Mouse (Mus musculus): Measurements from ENCODE around the gene Slc2a4. TPM values are rescaled to one million over a fixed set of nuclear protein-coding genes. Genes with fewer than 3 reads are reported as not detected.
"Not testable (repeated sequence)": the region's sequence is repeated elsewhere in the genome, so short reads cannot be mapped to it uniquely, and the experiment has no call there.

Gene Slc2a4
- total RNA-seq, 2 experiments from 2014 or later: 67.6 to 81.9 TPM

DNA sequence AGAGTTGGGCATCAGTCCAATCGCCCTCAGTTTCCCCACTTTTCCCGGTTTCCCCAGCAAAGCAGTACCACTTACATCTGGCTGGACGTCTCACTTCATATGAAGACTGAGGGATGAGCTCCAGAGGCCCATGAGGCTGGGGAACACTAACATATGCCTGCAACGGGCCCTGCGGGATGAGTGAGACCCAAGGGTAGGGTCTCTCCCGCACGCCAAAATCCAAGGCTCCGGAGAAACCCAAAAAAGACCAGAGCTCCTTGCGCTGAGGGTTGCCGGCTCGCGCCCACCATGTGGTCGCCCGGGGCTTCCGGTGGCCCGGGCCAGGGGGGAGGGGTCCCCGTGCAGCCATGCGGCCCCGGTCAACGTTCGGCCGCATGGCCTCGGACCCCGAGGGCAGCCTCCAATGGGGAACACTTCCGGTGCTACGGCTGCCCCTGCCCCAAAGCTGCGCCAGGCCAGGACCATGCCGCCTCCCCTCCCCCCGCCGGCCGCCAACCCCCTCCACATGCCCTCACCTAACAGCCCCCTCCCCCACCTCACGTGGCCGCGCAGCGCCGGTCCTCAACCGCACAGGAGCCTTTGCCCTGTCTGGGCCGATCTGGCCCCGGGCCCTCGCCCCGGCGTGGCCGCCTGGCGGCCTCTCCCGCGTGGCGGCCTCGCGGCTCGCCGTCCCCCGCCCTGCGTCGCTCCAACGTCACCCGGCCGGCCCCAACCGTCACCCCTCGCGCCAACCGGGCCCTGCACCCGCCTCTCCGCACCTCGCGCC, 27.5 kb downstream of the Slc2a4 start:
- peak; percentile 66 for DNase-seq

DNA sequence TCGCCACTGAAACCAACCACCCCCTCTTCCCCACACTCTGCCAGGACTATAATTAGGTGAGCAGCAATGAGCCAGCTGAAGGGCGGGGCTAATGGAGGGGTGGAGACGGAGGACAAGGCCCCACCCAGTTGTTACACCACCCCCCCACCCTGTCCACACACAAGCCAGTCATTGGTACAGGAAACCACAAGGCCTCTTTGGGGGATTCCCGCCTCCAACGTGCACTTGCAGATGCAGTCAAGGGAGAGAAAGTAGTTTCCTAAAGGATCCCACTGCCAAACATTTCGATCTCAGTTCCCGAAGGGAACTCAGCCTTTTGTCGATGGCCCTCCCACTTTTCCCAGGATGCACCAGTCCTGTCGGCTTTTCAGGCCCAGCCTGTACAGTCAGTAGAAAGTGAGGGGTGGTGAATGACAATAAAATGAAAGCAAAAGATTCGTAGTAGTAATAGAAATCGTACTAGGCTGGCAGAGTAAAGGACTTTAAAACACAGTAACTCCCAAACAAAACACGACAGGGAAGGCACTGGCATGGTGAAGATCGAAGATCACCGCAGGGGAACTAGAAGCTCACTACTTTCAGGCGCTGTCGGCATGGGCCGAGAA, 28.2 kb downstream of the Slc2a4 start:
- peak; percentile 88 for DNase-seq

DNA sequence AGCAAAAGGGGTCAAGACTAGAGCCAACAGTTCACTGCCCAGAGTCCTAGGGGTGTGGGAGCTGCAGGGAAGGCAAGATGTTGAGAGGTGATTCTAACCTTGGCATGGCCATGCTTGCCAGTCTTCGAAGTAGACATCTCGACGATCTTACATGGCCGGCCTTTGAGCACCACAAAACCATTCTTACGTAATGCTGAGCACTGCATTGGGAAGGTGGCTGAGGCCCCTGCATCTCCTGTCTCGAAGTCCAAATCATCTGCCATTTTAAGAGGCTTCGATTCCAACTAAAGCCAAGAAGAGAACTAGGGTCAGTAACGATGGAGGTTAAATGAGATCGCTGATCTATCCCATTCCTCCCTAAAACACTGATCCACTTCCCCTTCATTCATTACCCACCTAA, 28.9 kb downstream of the Slc2a4 start:
- no peak for DNase-seq

DNA sequence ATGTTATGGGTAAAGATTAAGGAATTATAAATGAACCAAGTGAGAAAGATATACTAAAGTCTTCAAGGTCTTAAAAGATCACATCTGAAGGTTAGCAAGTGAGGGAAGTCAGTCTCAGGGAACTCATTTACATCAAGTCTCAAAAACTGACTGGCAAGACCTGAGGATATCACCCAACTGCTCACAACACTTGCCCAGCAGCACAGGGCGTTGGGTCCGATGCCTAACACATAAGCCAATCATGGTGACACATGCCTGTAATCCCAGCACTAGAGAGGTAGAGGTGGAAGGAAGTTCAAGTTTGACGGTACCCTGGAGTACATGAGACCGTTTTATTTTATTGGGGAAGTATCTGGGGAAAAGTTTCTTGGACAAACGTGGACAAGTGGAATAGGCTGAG, 29.9 kb downstream of the Slc2a4 start:
- DNase-seq: no peak

DNA sequence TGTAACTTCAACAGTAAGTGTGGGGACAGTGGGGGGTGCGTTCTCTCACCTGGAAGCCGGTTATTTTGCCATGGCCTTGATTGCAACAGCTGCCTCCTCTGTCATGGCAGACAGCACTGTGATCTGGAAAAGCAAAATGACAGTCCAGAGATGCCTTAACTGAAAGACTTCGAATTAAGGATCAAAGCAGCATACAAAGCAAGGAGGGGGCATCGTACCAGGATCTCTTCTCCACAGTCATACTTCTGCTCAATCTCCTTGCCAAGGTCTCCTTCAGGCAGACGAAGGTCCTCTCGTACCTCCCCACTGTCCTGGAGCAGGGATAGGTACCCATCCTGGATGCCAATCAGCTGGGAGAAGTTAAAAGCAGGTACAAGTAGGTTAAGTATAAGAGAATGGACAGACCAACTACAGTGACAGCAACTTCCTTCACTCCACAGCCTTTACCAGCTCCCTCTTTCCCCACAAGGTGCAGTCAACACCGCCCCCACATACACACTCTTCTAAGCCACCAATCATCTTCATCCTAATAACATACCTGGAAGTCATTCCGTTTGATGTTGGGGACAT, 30.5 kb downstream of the Slc2a4 start:
- DNase-seq: no peak

DNA sequence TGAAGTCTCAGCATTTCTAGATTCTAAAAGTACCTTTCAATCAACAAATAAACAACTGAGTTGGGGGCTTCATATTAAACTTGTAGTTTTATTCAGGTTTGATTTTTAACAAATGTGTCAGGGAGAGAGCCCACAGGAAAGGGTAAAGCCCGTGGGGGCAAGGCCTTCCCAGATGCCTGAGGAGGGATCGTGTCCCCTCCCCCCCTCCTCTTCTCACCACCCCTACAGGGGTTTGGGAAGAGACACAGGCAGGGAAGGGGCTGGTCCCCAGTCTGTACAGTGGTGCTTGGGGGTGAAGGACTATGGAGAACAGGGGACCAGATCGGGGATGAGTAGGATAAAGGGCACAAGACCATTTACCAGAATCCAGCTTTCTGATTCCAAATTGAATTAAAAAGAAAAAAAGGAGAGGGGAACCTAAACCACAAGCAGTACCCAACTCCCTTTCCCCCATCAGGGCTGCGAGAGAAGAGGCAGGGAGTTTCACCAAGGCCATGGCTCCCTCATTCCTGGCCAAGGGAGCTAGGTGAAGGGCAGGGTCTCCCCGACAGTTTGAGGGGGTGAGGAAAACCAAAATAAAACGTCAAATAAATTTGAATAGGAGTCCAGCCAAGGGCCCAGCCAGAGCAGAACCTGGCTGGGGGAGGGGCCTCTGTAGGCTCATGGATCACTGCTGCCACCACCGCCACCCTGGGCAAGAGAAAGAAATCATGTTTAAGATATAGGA, 31.2 kb downstream of the Slc2a4 start:
- DNase-seq: not testable (repeated sequence)

DNA sequence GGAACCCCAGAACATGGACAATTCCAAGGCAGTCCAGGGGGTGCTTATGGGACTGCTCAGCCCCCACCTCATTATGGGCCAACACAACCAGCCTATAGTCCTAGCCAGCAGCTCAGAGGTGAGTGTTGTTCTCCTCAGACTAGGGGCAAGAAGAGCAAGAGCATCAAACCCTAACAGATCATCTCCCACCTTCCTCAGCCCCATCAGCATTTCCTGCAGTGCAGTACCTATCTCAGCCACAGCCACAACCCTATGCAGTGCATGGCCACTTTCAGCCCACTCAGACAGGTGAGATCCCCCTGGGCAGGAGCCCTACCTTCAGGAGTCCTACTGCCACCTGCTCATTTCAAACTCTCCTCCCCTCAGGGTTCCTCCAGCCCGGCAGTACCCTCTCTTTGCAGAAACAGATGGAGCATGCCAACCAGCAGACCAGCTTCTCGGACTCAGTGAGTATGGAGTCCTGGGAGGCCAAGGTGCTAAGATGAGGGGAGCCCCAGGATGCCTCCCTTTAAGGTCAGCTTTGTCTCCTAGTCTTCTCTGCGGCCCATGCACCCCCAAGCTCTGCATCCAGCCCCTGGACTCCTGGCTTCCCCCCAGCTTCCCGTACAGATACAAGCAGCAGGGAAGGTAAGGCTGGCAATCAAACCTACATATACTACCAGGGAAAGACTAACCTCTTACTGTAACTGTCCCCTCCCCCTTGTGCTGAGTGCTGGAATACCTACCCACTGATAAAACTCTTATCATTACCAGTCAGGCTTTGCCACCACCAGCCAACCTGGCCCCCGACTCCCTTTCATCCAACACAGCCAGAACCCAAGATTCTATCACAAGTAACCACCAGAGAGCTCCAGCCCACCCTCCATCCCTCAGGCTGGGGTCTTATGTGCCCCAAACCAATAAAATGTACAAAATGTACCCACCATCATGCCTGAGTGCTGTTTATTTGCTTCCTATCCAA, 32.0 kb downstream of the Slc2a4 start:
- DNase-seq: no peak

DNA sequence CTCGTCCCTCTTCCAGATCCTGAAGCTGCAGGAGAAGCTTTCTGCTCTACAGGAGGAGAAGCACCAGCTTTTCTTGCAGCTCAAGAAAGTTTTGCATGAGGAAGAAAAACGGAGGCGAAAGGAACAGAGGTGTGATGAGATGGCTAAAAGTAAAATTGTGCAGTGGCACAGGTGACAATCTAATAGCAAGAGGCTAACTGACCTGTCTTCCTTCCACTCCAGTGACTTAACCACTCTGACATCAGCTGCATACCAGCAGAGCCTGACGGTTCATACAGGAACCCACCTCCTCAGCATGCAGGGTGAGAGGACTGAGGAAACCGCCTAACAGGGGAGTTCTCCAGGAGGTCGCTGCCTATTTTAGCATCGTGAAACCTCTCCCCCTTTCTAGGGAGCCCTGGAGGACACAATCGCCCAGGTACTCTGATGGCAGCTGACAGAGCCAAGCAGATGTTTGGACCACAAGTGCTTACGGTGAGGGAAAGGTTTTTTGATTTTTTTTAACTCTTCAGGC, 33.0 kb downstream of the Slc2a4 start:
- DNase-seq: no peak

DNA sequence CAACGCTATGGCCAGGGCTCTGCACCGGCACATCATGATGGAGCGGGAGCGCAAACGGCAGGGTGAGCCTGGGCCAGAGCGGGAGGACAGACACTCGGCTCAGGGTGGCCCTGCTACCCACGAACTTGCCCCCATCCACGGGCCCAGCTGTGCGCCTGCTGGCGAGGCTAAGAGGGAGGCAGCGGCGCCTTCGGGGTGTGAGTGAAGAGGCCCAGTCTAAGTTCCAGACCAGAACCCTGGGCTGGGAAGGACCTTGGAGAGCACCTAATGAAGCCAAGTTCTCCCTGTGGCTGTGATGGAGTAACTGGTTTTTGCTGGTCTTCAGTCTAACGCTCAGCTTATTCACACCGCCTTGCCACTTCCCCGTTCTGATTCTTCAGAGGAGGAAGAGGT, 33.6 kb downstream of the Slc2a4 start:
- DNase-seq: no peak

DNA sequence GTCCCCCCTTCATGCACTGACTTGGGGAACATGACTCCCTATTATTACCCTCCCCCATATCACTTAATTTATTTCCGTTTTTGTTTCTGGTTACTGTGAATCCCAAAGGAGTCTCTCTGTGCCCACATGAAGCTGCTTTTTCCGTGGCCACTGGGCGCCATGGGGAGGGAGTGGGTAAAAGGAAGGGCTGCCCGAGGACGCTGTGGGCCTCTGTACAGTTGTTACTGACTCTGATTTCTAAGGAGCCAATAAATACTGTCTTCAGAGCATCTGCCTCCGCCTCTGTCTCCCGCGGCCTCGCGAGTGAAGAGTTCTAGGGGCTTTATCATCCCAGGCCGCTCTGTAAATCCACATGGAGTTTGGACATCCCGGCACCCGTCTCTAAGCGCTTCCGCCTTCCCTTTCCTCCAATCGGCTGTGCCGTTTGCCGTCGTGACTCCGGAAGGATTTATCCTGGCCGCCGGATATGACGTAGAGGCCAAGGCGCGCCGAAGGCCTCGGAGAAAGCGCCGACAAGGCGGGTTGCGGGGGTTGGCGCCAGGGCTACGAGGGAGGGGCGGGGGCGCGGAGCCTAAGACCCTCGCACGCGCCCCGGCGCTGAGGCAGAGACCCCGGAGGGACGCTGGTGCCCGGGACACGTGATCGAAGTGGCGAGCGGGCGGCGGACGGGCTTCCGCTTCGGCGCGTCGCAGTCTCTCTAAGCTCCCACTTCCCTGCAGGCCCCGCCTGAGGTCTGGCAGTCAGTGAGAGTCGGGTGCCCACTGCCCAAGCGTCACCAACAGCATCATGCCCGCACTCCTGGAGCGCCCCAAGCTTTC, 34.2 kb downstream of the Slc2a4 start, which contains the start of gene Gps2:
Gene Gps2, plus strand, starts transcription at position 335 of the 818 bp plus-strand sequence.
- DNase-seq: peak; percentile 95

DNA sequence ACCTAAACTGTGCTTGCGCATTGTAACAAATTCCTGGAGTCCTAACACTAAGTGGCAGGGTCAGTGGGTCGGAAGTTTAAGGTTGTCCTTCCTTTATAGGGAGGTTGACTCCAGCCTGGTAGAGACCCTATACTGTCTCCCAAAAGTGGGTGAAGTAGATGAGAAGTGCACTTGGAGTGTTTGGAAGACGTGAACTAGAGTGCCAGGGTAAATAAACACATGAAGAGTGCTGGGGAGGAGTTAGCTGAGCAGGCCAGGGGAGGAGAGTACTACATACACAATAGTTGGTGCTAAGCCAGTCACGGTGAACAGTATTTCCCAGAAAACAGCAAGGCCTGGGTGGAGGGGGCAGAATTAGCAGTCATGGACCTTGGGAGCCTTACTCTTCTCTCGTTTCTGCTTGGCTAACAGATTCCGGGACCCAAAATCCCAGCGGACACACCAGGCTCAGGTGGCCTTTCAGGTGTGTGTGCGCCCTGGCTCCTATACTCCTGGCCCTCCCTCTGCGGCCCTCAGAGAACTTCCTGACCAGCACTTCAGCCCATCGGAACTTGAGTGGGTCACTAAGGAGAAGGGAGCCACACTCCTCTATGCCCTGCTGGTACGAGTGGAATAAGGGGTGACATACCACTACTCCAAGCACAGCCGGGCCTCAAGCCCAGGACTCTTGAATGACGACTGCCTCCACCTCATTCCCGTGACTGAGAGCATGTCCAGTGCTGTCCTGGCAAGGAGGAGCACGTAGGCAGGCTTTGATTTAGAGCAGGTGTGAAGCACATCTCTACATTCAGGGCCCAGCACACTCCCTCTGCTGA, 35.1 kb downstream of the Slc2a4 start:
- no peak for DNase-seq

DNA sequence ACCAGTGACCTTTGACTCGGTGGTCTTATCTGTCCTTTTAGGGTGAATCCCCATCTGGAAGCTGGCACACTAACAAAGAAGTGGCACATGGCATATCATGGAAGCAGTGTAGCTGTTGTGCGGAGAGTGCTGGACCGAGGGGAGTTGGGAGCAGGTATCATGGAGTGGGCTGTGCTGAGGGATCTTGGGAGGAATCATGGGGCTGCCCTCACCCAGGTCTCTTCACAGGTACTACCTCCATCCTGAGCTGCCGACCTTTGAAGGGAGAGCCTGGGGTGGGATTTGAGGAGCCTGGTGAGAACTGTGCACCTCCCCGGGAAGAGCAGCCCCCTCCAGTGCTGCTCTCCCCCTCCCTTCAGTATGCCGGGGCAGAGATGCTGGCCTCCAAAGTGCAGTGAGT, 36.3 kb downstream of the Slc2a4 start:
- no peak for DNase-seq

DNA sequence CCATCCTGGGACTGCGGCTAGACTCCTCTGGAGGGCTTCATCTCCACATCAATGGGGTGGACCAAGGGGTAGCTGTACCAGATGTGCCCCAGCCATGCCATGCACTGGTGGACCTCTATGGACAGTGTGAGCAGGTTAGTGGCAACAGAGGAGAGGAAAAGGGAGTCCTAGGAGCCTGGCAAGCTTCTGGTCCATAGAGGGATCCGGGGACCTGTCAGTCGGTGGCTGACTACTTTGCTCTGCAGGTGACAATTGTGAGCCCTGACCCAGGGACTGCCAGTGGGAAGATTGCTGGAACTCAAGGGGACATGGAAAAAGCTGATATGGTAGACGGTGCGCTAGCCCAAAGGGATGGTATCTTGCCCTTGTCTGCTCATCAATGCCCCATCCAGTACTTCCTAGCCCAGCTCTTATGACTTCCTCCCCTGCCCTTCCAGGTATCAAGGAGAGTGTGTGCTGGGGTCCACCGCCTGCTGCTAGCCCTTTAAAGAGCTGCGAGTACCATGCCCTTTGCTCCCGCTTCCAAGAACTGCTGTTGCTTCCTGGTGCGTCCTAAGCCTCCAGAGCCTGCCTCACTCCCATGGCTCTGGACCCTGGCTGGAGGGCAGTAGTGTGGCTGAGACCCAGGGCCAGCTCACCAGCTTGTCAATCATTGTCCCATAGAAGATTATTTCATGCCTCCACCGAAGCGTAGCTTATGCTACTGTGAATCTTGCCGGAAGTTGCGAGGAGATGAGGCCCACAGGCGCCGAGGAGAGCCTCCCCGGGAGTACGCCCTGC, 37.0 kb downstream of the Slc2a4 start:
- DNase-seq: no peak

DNA sequence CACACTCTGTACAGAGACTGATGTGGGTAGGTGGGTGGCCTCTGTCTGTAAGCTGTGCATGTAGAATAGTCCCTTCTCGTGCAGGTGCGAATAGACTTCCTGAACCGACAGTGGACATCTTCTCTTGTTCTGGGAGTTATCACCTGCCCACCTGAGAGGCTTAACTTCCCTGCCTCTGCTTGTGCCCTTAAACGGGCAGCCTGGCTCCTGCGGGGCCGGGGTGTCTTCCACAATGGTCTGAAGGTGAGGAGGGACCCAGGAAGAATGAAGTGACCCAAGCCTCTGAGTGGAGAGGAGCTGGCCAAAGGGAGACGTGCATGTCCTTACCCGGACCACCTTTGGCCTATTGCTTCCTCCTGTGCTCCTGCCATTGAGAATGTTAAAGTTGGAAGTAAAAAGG, 37.8 kb downstream of the Slc2a4 start:
- no peak for DNase-seq

DNA sequence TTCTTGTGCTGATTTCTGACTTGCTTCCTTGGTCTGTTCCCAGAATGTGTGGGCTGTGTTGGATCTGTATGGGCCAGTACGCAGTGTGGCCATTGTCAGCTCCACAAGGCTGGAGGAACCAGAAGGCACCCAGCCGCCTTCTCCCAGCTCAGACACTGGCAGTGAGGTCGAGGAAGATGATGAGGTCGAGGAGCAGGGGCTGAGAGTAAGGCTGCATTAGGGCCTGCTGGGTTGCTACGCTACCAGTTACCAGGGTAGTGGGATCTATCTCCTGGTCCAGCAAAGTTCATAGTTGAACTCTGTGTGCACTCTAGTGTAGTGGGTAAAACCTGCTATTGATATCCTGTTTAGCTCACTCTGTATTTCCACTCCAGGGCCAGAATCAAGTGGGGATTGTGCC, 38.8 kb downstream of the Slc2a4 start:
- no peak for DNase-seq

DNA sequence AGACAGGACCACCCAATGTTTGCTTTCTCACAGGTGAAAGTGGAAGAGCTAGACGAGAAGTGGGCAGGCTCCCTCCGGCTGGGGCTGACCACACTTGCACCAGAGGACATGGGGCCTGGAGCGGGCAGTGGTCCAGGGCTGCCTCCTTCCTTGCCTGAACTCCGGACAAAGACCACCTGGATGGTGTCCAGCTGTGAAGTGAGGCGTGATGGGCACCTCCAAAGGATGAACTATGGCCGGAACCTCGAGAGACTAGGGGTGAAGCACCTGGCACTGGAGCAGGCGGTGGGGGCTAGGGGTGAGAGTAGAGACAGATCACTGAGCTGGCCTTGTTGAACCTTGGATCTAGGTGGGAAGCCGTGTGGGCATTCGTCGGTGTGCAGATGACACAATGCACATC, 39.3 kb downstream of the Slc2a4 start:
- DNase-seq: no peak

DNA sequence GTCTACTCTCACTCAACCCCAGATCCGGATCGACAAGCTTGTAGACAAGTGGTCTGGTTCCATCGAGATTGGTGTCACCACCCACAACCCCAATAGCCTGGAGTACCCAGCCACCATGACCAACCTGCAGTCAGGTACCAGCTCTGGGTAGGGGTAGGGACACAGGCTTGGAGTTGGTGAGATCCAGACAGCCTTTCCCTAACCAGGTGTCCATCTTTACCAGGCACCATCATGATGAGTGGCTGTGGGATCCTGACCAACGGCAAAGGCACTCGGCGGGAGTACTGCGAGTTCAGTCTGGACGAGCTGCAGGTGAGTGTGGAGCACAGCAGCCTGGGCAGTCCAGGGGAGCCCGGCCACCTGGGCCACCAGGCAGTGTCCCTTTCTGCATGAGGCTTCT, 43.7 kb downstream of the Slc2a4 start:
- no peak for DNase-seq

DNA sequence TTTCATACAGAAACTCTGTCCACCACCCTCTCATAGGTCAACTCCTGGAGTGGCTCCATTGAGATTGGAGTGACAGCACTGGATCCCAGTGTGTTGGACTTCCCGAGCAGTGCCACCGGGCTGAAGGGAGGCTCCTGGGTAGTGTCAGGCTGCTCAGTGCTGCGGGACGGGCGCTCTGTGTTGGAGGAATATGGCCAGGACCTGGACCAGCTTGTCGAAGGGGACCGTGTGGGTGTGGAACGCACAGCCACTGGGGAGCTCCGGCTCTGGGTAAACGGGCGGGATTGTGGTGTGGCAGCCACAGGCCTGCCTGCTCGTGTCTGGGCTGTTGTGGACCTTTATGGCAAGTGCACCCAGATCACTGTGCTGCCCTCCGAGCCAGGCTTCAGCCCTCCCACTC, 45.0 kb downstream of the Slc2a4 start:
- no peak for DNase-seq

DNA sequence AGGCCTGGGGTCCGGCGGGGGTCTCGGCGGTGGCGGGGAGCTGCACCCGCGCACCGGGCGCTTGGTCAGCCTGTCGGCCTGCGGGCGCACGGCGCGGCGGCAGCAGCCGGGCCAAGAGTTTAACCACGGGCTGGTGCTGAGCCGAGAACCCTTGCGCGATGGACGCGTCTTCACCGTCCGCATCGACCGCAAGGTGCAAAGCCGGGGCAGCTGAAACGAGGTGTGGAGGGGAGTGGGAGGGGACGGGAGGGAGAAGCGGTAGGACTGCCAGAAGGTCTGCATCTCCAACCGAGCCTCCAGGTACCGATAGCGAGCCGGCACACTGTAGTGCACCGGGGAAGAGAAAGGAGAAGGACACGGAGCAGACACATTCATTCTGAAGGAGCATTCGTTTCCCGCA, 46.0 kb downstream of the Slc2a4 start:
- no peak for DNase-seq
